Mouse (Mus musculus) kidney, adult 8-10 months (tissue): ENCODE results near the gene Stk25.

Source experiments
- DNase-seq, 2 experiments: peaks; one replicate each; pipeline ENCODE4 v3.0.0; 2022

The Stk25 gene

DNA sequence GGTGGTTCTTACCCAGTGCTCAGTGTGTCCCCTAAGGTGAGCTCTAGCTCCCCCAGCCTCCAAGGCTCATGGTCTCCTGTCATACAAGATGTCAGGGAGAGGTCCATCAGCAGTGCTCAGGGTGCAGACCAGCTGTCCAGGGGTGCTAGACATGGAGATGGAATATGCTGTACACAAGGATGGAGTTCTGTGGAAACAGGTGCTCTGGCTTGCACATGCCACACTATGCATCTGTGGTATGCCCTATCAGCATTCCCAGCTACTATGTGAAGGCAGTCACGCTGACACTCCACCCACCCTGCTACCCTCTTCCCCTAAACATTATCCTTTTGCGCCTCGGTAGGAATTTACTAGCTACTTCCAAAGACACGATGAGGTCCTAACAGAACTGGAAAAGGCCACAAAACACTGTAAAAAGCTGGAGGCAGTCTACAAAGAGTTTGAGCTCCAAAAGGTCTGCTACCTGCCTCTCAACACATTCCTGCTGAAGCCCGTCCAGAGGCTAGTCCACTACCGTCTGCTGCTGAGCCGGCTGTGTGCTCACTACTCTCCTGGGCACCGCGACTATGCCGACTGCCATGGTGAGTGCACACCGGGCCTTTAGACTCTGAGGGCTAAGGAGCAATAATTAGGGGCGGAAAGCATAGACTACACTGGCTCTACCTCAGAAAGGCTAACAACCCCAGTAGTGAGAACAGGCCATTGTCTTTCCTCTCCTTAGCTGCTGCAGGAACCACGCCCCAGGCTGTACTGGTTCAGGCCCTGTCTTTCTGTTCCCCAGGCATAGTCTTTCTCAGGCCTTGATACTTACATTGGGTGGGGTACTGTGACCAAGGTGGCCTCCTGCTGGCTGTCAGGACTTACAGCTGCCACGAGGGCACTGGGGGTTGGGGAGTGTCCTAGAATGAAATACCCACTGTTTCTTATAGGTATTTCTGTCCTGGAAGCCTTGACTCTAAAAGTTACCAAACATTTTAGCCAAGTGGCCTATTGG, 51.1 kb downstream of the Stk25 start:
- DNase-seq: no peak

DNA sequence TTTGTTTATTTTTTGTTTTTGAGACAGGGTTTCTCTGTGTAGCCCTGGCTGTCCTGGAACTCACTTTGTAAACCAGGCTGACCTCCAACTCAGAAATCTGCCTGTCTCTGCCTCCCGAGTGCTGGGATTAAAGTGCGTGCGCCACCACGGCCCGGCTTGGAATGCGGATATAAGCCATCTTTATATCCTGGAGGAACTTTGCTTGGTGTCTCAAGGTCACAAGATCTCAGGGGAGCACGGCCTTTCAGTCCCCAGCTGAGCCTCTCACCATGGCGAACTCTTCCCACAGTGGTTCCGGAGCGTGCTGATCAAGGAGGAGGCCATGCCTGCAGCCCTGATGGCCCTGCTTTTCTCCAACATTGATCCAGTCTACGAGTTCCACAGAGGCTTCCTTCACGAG, 54.5 kb downstream of the Stk25 start:
- DNase-seq: no peak

DNA sequence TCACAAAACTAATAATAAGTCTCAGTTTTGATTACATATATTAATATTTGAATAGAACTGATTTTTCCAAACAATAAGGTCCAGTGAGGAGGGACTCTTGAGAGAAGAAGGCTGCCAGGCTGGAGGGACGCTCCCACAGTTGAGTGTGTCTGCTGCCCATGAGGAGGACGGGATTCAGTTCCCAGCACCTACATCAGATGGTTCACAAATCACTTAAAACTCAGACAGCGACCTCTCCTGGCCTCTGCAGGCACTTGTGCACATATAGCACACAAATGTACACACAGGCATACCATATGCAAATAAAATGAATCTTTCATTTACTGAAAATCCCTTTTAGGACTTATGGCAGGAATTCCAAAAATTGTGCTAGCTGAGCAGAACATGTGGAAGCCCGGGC, 55.5 kb downstream of the Stk25 start:
- DNase-seq: no peak

DNA sequence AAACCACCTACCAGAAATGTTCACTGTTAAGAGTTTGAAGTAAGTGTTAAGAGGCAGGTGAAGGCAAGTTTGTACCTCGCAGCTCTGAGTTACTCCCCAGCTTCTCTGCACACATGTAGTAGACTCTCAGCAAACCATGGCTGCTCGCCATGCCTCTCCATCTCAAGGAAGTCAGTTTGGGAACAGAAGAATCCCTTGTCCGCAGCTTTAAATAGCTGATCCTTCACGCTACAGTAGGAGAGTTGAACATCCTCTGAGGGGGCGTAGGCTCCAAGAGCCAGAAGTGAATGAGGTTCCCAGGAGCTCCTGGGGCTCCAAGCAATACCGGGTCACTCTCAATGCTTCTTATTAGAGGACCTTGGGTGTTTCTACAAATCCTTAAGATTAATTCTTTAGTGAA, 62.5 kb downstream of the Stk25 start:
- DNase-seq: no peak

DNA sequence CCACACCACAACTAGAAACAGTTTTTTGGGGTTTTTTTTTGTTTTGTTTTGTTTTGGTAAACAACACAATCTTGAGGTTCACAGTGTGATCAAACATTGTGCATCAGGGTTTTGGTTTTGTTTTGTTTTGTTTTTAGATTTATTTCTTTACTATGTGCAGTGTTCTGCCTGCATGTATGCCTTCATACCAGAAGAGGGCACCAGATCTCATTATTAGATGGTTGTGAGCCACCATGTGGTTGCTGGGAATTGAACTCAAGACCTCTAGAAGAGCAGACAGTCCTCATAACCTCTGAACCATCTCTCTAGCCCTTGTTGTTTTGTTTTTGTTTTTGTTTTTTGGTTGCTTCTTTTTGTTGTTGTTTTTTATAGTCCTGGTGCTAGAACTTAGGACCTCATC, 64.5 kb downstream of the Stk25 start:
- DNase-seq: no peak

DNA sequence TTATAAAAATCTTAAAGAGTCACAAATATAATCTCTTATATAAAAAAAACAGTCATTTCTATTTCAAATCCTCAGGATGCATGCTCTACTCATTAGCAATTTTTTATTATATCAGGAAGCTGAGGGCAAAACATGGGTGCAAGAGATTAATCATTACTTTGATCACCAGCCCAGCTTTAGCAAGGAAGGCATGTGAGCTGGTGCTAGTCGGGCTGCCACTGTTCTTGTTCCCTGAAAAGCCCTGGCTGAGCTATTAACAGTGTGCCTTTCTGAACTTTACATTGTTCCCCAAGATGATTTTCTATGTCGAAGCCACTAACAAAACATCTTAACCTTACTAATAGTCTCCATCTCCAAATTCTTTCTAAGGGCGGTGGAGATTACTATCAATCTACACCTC, 70.1 kb downstream of the Stk25 start:
- DNase-seq: peak; percentile 11 to 38

DNA sequence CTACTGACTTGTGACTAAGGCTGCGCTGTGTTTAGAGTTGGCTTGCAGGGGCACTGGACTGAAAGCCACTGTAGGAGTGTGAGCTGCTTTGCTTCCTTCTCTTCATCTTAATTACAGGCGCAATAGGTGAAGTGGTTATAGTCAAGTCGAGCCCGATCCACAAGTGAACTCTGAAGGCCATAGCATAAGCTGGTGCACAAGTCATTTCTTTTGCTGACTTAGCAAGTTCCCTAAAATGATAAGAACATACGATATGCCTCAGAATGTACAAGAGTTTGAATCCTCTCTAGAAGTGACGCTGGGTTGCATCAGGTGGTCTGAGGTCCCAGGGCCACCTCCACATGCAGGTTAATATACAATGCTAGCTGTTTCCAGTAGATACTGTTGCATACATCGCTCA, 76.9 kb downstream of the Stk25 start:
- DNase-seq: no peak

DNA sequence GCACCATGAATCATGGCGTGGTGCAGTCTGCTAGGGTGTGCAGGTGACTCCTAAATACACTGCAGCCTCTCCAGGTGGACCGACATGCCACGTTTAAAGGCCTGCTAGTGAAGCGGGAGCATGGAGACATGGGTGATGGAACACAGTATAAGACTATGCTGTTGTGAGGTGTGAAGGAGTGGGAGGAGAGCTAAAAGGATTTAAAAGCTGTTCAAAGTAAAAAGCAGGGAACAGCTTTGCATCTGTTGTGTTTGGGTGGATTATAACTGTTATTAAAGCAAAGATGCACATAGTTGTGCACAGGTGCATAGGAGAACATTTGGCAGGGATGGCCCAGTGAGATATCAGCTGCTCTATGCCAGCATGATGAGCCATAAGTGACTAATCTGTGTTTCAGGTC, 80.6 kb downstream of the Stk25 start:
- DNase-seq: no peak

DNA sequence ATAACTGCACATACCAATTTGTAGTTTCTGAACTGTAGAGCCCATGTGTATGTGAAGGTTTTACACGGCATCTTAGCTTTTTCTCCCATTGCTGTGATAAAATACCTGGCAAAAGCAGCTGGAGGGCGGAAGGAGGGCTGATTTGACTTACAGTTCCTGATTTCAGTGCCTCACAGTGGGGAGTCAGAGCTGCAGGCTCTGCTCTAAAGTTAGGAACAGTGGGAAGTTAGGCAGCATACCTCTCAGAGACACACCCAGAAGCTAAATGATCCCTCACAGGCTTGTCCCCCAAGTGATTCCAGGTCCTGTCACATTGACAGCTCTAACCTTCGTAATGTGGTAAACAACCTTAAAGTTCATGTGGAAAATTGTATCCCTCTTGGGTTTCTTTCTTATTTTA, 81.4 kb downstream of the Stk25 start:
- no peak for DNase-seq
